Mouse (Mus musculus) layer of hippocampus, postnatal 36 days (tissue): ENCODE results near the gene Cyth4. TPM values are rescaled to one million over a fixed set of nuclear protein-coding genes. Genes with fewer than 3 reads are reported as not detected.

ENCODE experiments used
- DNase-seq, 2 experiments: peaks; one replicate each; pipeline ENCODE4 v3.0.0; 2022
- total RNA-seq, 2 experiments: library from RNA; stranded (reverse); gene quantifications; 2 replicates each; pipeline ENCODE4 v1.2.3; 2021

The Cyth4 gene
- 10 to 100 TPM; 22.2 to 23.7 TPM for total RNA-seq

GRCm38 (mm10) chr15:78596914-78597313, at the start of gene Cyth4:
Cyth4 (plus strand) TSS chr15:78597047.
- DNase-seq: no peak

- no peak for DNase-seq
Observed at GRCm38 (mm10) chr15:78547415-78548335, 49.2 kb upstream of the Cyth4 start.

GRCm38 (mm10) chr15:78548336-78548665, 48.5 kb upstream of the Cyth4 start:
- DNase-seq: no peak

GRCm38 (mm10) chr15:78548711-78549110, 48.1 kb upstream of the Cyth4 start:
- no peak for DNase-seq

DNA sequence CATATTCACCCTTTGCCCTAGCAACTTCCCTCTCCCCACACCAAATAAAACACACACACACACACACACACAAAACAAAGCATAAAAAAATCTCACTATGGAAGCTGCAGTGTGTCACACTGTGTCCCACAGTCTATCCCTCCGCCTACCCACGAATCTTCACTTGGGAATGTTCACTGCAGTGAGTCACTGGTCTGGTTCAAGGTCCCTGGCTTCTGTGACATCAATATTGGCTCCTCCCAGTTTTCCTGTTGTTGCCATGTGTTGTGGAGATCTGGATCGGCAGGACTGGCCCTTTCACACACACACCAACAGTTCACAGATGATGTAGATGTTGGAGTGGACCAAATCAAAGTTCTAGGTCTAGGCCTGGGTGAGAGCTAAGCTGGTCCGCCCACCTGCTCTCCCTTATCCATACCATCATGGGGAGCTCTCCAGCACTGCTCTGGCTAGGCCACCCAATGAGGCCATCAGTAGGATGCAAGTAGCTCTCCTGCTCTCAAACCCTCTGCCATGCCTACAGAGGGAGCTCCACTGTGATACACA, 47.6 kb upstream of the Cyth4 start:
- DNase-seq: no peak

DNA sequence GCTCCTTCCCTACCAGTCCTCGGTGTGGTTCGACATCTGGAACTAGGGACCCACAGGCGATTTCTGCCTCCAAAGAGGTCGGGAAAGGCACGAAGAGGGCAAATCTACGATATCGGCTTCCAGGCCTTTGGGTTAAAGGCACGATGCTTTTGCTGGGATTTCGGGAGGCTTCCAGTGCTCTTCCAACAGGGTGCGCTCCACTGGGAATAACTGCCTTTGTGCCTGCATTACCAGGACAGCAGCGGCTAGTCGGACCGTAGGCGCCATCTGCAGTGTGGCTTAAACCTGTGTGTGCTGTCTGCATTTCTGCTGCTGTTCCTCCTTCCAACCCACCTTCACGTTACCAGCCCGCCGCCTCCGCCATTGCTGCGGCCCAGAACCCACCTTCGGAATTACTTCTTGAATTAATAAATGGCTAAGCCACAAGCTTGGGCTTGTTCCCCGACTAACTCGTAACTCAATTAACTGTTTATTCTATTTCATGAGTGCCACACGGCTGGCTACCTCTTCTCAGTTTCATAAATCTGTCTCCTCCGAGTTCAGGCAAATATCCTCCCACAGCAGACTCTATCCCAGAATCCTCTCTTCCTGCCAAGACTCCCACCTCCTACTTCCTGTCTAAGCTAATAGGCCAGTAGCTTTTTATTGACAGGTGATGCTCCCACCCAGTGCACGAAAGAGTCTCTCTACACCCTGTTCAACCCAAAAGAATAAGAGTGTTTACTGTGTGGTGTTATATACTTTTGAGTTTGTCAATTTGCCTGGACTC, 42.1 kb upstream of the Cyth4 start:
- DNase-seq: no peak

GRCm38 (mm10) chr15:78557693-78558535, 38.9 kb upstream of the Cyth4 start:
- no peak for DNase-seq

- no peak for DNase-seq
Observed at GRCm38 (mm10) chr15:78559141-78559979, 37.5 kb upstream of the Cyth4 start.

DNA sequence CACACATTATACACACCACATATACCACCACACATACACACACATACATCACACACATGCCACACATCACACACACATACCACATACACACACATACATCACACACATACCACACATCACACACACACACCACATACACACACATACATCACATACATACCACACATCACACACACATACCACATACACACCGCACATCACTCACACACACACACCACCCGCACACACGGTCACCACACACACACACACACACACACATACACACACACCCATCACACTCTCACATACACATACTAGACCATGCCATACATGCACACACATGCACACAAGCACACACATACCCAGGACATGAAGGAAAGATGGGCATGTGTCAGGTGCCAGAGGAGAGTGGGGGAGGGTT, 33.5 kb upstream of the Cyth4 start:
- DNase-seq: no peak

- no peak for DNase-seq
Observed at GRCm38 (mm10) chr15:78563937-78564336, 32.9 kb upstream of the Cyth4 start.

GRCm38 (mm10) chr15:78564764-78565435, 31.9 kb upstream of the Cyth4 start:
- no peak for DNase-seq

GRCm38 (mm10) chr15:78567608-78568120, 29.2 kb upstream of the Cyth4 start:
- no peak for DNase-seq

GRCm38 (mm10) chr15:78570170-78570569, 26.7 kb upstream of the Cyth4 start:
- DNase-seq: no peak

DNA sequence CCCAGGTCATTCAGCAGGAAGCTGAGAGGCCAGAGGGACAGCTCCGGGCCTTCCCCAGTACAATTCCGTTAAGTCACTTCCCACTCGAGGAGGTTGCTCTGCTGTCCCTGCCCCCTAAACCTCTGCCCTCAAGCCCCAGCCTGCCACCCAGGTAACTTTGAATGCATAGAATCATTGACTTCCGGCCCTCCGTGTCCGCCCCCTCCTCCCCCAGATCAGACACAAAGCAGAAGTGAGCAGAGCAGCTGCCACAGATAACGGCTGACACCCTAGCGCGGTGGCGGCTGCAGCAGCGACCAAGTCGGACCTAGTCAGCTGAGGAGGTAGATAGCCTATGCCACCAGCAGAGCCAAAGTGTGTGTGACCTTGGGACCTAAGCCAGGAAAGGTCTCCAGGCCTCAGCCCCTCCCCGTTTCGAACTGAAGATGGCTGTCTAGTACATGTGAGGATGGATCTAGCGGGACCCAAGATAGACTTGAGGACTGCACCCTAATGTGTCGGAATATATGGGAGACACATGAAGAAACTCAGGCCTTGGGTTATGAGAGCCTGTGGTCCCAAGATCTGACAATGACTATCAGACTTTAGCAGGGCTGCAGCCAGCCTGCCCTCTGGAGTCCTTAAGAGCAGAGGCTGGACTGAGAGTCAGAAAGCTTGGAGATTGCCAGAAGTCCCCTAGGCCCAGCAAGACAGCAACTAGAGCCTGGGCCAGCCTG, 25.1 kb upstream of the Cyth4 start:
- no peak for DNase-seq

GRCm38 (mm10) chr15:78572270-78572600, 24.6 kb upstream of the Cyth4 start:
- no peak for DNase-seq

DNA sequence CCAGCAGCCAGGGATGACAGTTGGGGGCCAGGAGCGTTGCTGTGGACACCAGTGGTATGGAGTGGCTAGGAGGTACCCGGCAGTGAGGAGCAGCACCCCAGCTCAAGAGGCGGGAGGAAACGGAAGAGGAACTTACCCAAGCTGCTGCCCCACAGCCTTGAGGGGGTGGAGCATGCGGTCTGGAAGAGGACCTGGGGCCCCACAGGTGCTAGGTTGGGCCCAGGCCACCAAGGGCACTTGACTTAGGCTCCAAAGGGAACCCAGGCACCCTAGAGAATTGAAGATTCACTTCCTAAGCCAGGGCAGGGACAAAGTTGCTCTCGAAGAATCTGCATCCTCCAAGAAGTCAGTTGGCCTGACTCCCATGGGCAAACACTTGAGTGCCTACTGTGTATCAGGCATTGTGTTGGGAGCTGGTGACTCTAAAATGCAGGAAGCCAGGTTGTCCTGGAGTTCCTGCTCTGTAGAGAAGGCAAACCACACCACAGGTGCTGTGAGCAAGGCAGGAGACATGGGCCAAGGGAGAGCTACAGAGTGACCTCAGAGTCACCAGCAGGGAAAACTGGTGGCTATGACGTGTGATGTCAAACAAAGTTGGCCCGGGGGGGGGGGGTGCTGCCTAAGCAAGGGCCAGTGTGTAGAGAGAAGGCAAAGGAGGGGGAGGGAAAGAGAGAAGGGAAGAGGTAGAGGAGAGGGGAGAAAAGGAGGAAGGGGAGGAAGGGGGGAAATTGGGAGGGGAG, 24.0 kb upstream of the Cyth4 start, which contains the start of gene Rac2:
Gene Rac2 (minus strand): TSS at position 126 of the 740 bp plus-strand sequence.
- no peak for DNase-seq

- no peak for DNase-seq
Observed at GRCm38 (mm10) chr15:78576284-78576810, 20.5 kb upstream of the Cyth4 start.

DNA sequence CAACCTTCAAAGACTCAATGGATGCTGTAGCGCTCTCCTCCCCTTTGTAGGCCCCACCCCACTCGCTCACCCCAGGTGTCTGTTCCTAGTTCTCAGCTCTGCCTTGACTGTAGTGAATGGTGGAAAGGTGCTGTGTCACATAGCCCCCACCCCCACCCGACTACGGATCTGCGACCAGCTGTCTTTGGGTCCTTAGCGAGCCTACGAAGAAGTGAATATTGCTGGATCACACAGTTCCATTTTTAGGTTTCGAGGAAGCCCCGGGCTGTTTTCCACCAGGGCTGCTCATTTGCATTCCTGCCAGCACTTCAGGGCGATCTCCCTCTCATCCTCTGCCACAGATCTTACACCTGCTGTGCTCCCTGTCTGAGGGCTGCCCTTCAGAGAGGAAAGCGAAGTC, 13.5 kb upstream of the Cyth4 start:
- DNase-seq: no peak

- no peak for DNase-seq
Observed at GRCm38 (mm10) chr15:78585404-78585803, 11.4 kb upstream of the Cyth4 start.
